Mouse (Mus musculus) heart, embryonic 13.5 days (tissue): ENCODE results near the gene Mrpl37. TPM values are rescaled to one million over a fixed set of nuclear protein-coding genes. Genes with fewer than 3 reads are reported as not detected.
"Not testable (repeated sequence)": the region's sequence is repeated elsewhere in the genome, so short reads cannot be mapped to it uniquely, and the experiment has no call there.

Experiments used
- ATAC-seq: fragments of 200-750 bp; cut with Nextera tagmentation; 2 replicates; pipeline ENCODE4 v1.8.0; 2017; ENCODE audit warnings: moderate TSS enrichment; ENCODE audit not compliant: insufficient number of reproducible peaks, low FRiP score, low TSS enrichment; ENCODE audit errors: extremely low read depth
- H3K27ac ChIP-seq: fragments of 300-500 bp; sonication (generic); replicated peaks from 2 replicates; pipeline ENCODE4 v1.5.1; 2015; ENCODE audit warnings: moderate library complexity, mild to moderate bottlenecking, inconsistent platforms
- H3K27me3 ChIP-seq: fragments of 300-500 bp; sonication (generic); replicated peaks from 2 replicates; pipeline ENCODE4 v1.6.1; 2015; ENCODE audit warnings: mild to moderate bottlenecking, inconsistent platforms
- H3K36me3 ChIP-seq: fragments of 300-500 bp; sonication (generic); 2 replicates; pipeline ENCODE4 v1.6.1; 2015; ENCODE audit warnings: mild to moderate bottlenecking, inconsistent platforms
- H3K4me1 ChIP-seq: fragments of 300-500 bp; sonication (generic); 2 replicates; pipeline ENCODE4 v1.6.1; 2015; ENCODE audit warnings: inconsistent platforms
- H3K4me2 ChIP-seq: fragments of 300-500 bp; sonication (generic); 2 replicates; pipeline ENCODE4 v1.6.1; 2015; ENCODE audit warnings: inconsistent platforms, mild to moderate bottlenecking, moderate library complexity
- H3K4me3 ChIP-seq: fragments of 300-500 bp; sonication (generic); 2 replicates; pipeline ENCODE4 v1.5.1; 2015; ENCODE audit warnings: moderate library complexity, mild to moderate bottlenecking, inconsistent platforms
- H3K9ac ChIP-seq: fragments of 300-500 bp; sonication (generic); 2 replicates; pipeline ENCODE4 v1.6.1; 2015; ENCODE audit warnings: inconsistent platforms, mild to moderate bottlenecking, moderate library complexity
- H3K9me3 ChIP-seq: fragments of 300-500 bp; sonication (generic); 2 replicates; pipeline ENCODE4 v1.6.1; 2016; ENCODE audit warnings: inconsistent platforms
- WGBS: fragments of 180-500 bp; shearing (Covaris S2); methylation state at CpG from one replicate; pipeline ENCODE4 v1.1.7; 2015; ENCODE audit warnings: mixed read lengths; 5-methylcytosine and 5-hydroxymethylcytosine counted together
- polyA plus RNA-seq: library from polyadenylated mRNA; unstranded; fragments of >200 nt; fragmentation: Nextera tagmentation; extraction: Ambion mirVana; gene quantifications from 2 replicates; pipeline ENCODE4 v1.2.1, GENCODE M21; 2015

Mrpl37 gene
- 86.4 and 91.1 TPM in 2 replicates for polyA plus RNA-seq

DNA sequence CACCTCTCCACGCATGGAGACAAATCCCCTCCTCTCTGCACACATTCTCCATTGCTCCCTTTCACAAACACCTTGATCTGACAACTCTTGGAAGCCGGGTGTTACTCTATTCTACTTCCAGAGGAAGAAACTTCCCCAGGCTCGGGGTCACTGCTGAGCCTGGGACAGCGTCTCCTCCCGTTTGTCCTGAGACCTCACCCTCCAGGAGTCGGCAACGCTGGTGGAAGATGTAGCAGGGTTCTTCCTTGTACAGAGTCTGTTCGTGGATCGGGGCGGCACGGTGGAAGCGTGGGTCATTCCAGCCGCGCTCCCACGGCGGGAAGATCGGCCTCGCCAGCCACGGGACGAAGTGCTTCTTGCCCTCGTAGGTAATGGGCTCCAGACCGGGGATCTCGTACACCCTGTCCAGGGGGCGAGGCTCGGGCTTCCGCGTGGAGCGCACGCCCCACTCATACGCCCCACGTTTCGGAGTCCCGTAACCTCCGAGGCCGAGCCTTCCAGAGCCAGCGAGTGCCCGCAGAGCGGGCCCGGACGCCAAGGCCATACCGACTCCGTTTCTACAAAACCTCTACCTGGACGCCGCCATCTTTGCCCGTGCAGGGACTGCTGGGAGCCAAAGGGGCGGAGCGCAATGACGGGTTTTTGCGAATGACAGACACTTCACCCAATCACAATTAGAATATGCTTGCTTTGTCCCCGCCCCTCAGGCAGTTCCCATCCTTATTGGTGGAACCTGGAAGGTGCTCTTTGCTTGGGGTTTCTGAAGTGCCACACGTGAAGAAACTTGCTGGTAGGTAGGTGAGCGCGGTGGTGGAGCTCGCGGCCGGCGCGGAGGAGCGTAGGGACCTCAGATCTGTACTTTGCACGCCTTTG, at the start of gene Mrpl37, which contains the start of gene Cyb5rl:
Mrpl37 (minus strand) TSS at position 617 of the 873 bp plus-strand sequence.
Cyb5rl (plus strand) TSS at position 737 of the 873 bp plus-strand sequence.
- peak within 1 kb of the TSS; percentile 88 for H3K9ac ChIP-seq
- peaks cover 32% of the 10 kb centered on the region for H3K36me3 ChIP-seq
- peak; percentile 96 for ATAC-seq
- peaks cover 18% of the 10 kb centered on the region for H3K4me1 ChIP-seq
- H3K27ac ChIP-seq, result peak within 1 kb of the TSS; percentile 44; the same call in 1 of the 2 replicates
- WGBS, result under 1% methylated on average over 60 of the region's 60 CpGs
- H3K9me3 ChIP-seq, result no peaks in the 10 kb centered on the region
- H3K4me2 ChIP-seq, result peak within 1 kb of the TSS; percentile 99
- peak within 1 kb of the TSS; percentile 75 for H3K4me3 ChIP-seq
- H3K27me3 ChIP-seq, result peaks cover 11% of the 10 kb centered on the region; the same call in 1 of the 2 replicates

DNA sequence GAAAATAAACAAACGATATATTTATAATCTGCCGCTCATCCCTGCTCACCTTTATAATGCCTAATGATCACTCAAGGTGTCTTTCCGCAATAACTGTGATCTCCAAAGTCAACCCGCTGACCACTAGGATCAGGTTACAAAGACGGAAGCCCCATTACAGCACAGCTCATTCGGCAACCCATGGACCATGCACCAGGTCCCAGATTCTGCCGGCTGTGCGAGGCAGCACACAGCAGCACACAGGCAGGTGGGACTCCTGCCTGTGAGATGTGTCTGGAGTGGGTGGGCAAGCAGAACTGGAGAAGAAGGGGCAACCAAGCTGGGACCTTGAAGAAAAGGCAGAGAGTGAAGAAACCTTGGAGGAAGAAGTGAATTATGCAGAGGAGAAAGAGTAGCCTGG, 47.6 kb upstream of the Mrpl37 start:
- no peak for ATAC-seq
- Histone ChIP-seq H3K9ac (no peak overlapping the region), H3K27me3 (peaks cover 4% of the 10 kb centered on the region; the same call in 1 of the 2 replicates), H3K36me3 (no peaks in the 10 kb centered on the region), H3K4me1 (no peaks in the 10 kb centered on the region), H3K4me3 (no peak overlapping the region), H3K4me2 (no peak overlapping the region), H3K27ac (no peak overlapping the region), H3K9me3 (no peaks in the 10 kb centered on the region)
- WGBS, result 46% methylated on average over 8 of the region's 8 CpGs

DNA sequence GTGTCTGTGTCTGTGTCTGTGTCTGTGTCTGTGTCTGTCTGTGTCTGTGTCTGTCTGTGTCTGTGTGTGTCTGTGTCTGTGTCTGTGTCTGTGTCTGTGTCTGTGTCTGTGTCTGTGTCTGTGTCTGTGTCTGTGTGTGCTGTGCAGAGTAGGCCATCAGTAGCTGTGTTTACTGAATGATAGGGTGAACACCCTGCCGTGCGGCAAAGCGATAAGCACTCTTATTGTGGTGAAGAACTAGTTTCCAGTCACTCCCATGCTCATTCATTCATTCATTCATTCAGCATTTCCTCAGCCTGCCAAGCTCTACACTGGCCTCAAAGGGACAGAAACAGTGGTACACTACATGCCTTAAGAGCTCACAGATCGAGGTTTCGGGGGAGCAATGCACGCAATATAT, 42.5 kb upstream of the Mrpl37 start:
- H3K36me3 ChIP-seq, H3K27ac ChIP-seq, ATAC-seq, H3K27me3 ChIP-seq, H3K9me3 ChIP-seq, H3K4me1 ChIP-seq, H3K4me2 ChIP-seq, H3K9ac ChIP-seq, H3K4me3 ChIP-seq: not testable (repeated sequence)
- WGBS, result 78% methylated on average over 6 of the region's 6 CpGs

DNA sequence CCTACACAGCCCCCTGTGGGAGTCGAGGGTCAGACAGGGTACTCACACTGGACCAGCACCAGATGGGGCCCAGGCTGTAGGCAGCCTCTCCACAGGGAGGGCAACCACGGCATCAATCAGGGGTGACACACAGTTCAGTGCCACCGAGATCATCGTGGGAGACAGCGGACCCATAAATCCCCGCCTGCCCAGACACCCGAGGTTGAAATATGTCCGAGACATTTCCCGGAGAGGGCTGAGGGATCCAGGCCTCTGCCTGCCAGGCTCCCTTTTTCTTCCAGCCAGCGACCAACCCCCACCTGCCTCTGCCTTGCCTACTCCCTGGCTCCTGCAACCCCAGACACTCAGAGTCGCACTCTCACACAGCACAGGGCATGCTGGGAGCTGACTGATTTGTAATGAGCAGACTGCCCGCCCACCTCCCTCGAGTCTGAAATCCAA, 41.6 kb upstream of the Mrpl37 start:
- ATAC-seq, result no peak
- H3K27me3 ChIP-seq, result no peaks in the 10 kb centered on the region; the same call in 1 of the 2 replicates
- H3K4me3 ChIP-seq, result no peak overlapping the region
- no peaks in the 10 kb centered on the region for H3K9me3 ChIP-seq
- peak overlapping the region; percentile 50; the same call in 1 of the 2 replicates for H3K9ac ChIP-seq
- no peak overlapping the region for H3K27ac ChIP-seq
- H3K4me2 ChIP-seq, result no peak overlapping the region
- WGBS, result 52% methylated on average over 13 of the region's 13 CpGs
- no peaks in the 10 kb centered on the region for H3K36me3 ChIP-seq
- peaks cover 6% of the 10 kb centered on the region; the same call in 1 of the 2 replicates for H3K4me1 ChIP-seq

DNA sequence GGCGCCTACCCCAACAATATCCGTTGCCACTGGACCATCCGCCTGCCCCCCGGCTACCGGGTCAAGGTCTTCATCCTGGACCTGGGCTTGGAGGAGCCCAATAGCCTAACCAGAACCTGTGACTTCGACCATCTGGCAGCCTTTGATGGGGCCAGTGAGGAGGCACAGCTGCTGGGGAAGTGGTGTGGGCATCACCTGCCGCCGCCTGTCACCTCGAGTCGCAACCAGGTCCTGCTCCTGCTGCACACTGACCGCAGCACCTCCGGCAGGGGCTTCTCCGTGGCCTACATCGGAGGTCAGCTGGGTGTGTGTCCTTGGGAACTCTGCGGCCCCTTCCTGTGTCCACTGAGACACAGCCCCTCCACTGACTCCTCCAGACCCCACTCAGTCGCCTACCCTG, 40.1 kb upstream of the Mrpl37 start:
- Histone ChIP-seq H3K4me3 (no peak overlapping the region), H3K9me3 (no peaks in the 10 kb centered on the region), H3K36me3 (no peaks in the 10 kb centered on the region), H3K27me3 (no peaks in the 10 kb centered on the region), H3K9ac (no peak overlapping the region), H3K4me2 (no peak overlapping the region), H3K4me1 (peaks cover 6% of the 10 kb centered on the region; the same call in 1 of the 2 replicates), H3K27ac (no peak overlapping the region)
- ATAC-seq, result no peak
- WGBS, result 84% methylated on average over 16 of the region's 16 CpGs

DNA sequence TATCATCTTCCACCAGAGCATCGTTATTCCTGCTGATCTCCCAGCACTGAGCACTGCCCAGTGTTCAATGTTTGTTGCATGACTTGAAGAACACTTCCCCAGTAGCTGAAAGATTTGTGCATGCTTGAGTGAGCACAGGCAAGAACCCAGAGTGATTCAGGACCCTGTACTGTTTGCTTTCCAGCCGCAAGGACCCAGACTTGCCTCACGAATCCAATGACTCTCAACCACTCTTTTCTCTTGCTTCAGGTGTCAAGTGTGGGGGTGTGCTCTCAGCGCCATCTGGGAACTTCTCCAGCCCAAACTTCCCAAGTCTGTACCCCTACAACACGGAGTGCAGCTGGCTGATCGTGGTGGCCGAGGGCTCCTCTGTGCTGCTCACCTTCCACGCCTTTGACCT, 35.6 kb upstream of the Mrpl37 start:
- peaks cover 10% of the 10 kb centered on the region; the same call in 1 of the 2 replicates for H3K27me3 ChIP-seq
- no peak overlapping the region for H3K27ac ChIP-seq
- H3K4me3 ChIP-seq, result no peak overlapping the region
- H3K4me2 ChIP-seq, result no peak overlapping the region
- no peak overlapping the region for H3K9ac ChIP-seq
- no peaks in the 10 kb centered on the region for H3K9me3 ChIP-seq
- 78% methylated on average over 8 of the region's 8 CpGs for WGBS
- no peaks in the 10 kb centered on the region for H3K36me3 ChIP-seq
- peaks cover 5% of the 10 kb centered on the region; the same call in 1 of the 2 replicates for H3K4me1 ChIP-seq
- ATAC-seq, result no peak

DNA sequence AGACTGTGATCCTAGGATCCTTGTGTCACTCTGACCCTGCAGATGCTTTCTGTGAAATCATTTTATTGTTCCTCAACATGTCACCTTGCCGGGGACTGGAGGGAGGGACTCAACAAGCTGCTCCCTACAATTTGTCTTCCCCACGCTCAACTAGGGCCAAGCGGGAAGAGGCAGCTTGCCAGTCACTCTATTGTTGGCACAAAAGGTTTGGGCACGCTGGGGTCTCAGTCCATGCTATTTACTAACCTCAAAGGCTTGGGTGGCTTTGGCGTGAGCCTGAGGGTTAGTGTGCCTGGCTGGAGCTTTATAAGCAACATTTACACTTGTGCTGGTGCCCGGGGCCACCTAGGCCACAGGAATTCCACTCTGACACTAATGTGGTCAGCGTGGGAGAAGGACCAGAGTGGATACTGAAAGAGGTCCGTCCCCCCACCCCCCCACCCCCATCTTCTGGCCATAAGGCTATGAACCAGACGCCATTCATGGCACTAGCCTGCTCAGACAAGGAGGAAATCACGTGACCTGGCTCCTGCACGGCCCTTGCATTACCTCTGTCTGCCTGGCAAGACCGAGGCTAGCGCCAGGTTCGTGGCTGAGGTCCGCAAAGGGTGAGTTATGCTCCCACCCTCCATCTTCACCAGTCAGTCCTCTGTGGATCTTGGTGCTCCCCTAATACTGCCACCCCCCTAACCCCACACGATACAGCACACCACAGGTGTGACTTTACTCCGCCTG, 32.3 kb upstream of the Mrpl37 start:
- H3K9me3 ChIP-seq, result no peaks in the 10 kb centered on the region
- WGBS, result 72% methylated on average over 17 of the region's 17 CpGs
- no peak overlapping the region for H3K9ac ChIP-seq
- H3K27me3 ChIP-seq, result peaks cover 10% of the 10 kb centered on the region
- no peaks in the 10 kb centered on the region for H3K36me3 ChIP-seq
- no peak overlapping the region for H3K4me2 ChIP-seq
- ATAC-seq, result no peak
- H3K4me1 ChIP-seq, result peaks cover 13% of the 10 kb centered on the region
- H3K27ac ChIP-seq, result no peak overlapping the region
- H3K4me3 ChIP-seq, result no peak overlapping the region

DNA sequence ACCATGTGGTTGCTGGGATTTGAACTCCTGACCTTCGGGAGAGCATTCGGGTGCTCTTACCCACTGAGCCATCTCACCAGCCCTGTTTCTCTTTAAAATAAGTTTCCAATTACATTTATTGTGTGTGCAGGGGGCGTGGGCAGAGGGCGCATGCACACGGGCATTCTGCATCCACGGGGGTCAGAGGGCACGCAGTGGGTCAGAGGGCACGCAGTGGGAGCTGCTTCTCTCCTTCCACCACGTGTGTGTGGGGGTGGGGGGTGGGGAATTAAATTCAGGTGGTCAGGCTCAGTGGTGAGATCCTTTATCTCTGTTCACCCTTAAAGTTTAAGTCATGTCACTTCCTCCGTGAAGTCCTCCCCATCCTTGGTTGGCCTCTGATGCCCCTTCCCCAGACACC, 31.7 kb upstream of the Mrpl37 start:
- no peak for ATAC-seq
- Histone ChIP-seq H3K9me3 (no peaks in the 10 kb centered on the region), H3K4me1 (peaks cover 13% of the 10 kb centered on the region), H3K4me3 (no peak overlapping the region), H3K27me3 (peaks cover 10% of the 10 kb centered on the region), H3K27ac (no peak overlapping the region), H3K36me3 (no peaks in the 10 kb centered on the region), H3K9ac (no peak overlapping the region), H3K4me2 (no peak overlapping the region)
- WGBS, result 83% methylated on average over 10 of the region's 10 CpGs

DNA sequence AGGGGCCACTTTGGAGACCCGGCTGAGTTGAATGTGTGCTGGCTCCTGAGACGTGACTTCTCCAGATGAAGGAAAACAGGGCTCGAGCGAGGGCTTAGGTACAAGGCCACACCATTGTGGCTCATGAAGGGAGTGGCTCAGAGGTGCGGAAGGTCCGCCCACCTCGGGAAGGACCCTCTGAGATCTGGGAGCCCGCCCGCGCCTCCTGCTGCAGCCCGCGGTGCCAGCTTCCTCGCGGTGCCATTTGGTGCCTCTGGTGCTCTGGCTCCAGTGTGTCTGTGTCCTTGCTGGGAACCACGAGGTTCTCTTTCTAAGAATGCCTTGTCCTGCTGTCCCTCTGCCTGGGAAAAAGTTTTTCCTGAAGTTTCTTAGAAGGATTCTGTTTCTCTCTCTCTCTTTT, 31.2 kb upstream of the Mrpl37 start:
- Histone ChIP-seq H3K9me3 (no peaks in the 10 kb centered on the region), H3K4me2 (no peak overlapping the region), H3K9ac (no peak overlapping the region), H3K36me3 (no peaks in the 10 kb centered on the region), H3K27me3 (peaks cover 10% of the 10 kb centered on the region), H3K4me3 (no peak overlapping the region), H3K4me1 (peaks cover 13% of the 10 kb centered on the region), H3K27ac (no peak overlapping the region)
- WGBS, result 42% methylated on average over 15 of the region's 15 CpGs
- ATAC-seq, result no peak

DNA sequence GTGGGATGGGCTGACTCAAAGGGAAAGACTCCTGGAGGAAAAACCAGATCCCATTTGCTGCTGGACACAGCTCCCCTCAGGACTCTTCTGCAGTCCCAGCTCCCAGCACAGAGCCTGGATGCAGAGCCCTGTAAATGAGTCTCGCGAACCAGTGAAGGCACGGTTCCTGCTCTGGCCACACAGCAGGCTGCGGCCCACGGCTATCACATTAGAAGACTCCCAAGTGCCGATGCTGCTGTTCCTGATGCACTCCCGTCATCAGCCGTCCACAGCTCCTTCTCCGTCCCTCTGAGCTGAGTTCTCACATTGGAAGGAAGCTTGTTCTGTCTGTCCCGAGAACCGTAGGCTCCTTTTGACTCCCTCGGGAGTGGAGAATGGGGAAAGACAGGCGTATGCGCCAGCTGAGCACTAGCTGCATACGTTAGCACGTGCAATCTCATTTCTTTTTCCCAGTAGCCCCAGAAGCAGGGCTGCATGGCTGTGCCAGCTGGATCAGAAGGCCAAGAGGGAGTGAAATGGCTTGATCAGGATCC, 30.2 kb upstream of the Mrpl37 start, which contains the start of gene Cdcp2:
Cdcp2 (plus strand) TSS at position 51 of the 533 bp plus-strand sequence.
- Histone ChIP-seq H3K36me3 (no peaks in the 10 kb centered on the region), H3K27ac (no peak within 1 kb of the TSS), H3K9me3 (no peaks in the 10 kb centered on the region), H3K4me1 (peaks cover 13% of the 10 kb centered on the region), H3K27me3 (peaks cover 10% of the 10 kb centered on the region), H3K4me2 (no peak within 1 kb of the TSS), H3K4me3 (no peak within 1 kb of the TSS), H3K9ac (no peak within 1 kb of the TSS)
- 56% methylated on average over 16 of the region's 16 CpGs for WGBS
- no peak for ATAC-seq

DNA sequence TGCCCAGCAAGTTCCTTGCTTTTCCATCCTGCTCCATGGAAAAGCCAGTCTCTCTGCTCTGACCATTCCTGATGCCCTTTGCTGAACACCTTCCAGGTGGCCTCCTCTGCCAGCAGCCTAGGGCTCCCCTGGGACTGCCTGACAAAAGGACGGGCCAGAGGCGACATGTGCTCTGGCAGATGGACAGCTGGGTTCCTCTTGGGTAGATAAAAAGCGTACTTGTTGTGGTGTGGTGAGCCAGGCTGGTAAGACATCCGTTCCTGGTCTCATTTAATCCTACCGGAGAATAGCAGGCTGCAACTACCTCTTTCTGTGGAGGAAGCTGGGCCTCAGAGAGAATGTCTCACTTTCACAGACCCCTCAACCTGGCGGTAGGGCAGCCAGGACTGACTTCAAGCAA, 29.4 kb upstream of the Mrpl37 start:
- Histone ChIP-seq H3K27ac (no peak overlapping the region), H3K4me3 (no peak overlapping the region), H3K4me1 (peaks cover 13% of the 10 kb centered on the region), H3K36me3 (no peaks in the 10 kb centered on the region), H3K9me3 (no peaks in the 10 kb centered on the region), H3K27me3 (peaks cover 10% of the 10 kb centered on the region), H3K9ac (no peak overlapping the region), H3K4me2 (no peak overlapping the region)
- ATAC-seq, result no peak
- WGBS, result 53% methylated on average over 6 of the region's 6 CpGs
